Mouse (Mus musculus): ENCODE results near the gene Slc35a3. TPM values are rescaled to one million over a fixed set of nuclear protein-coding genes. Genes with fewer than 3 reads are reported as not detected.

The Slc35a3 gene
- polyA plus RNA-seq, 1 experiment from 2014 or later: 7.9 TPM

DNA sequence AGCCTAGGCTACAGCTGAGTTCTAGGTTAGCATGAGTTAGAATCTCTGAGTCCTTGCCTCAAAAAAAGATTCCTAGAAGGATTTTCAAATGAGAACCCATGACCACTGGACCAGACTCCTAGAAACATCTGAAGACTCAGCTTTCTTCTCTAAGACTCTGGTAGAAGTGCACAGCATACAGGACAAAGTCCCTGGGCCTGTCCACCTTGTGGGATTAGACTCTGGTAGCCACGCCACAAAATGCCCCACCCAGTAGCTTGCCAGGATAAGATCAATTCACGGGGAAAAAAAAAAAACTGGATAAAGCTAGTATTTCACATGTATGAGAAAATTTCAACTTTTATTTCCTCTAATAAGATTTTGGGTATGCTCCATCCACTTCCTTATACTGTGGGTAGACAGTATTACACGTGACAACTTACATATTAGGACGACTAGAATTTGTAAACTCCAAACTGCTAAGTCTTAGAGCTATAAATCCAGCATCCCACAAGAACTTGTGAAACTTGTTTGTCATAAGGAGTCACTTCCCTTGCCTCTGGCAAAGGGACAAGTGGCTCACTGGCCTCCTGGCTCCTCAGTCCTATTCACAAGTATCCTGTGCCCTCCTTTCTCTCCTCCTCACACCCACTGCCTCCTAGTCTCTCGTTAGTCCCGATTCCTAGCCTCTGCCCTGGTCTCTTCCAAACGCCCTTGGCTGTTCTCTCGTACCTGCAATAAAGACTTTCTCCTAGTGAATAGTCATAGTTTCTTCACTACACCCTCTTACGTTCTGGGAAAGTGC lies 74.7 kb downstream of the Slc35a3 start:
- no peak overlapping the region for H3K27ac ChIP-seq
- H3K9me3 ChIP-seq (replicated peaks): no peaks in the 10 kb centered on the region
- H3K4me3 ChIP-seq: no peak overlapping the region
- H3K27me3 ChIP-seq: no peaks in the 10 kb centered on the region
- peaks cover 84% of the 10 kb centered on the region for H3K36me3 ChIP-seq
- no peak overlapping the region for H3K9ac ChIP-seq
- no peaks in the 10 kb centered on the region for H3K4me1 ChIP-seq (replicated peaks)
- H3K4me2 ChIP-seq: no peak overlapping the region
- ATAC-seq (replicated peaks; ENCODE audit: insufficient number of reproducible peaks, insufficient read depth, low FRiP score, low read depth): no peak
- 86% methylated on average over 9 of the region's 9 CpGs for WGBS

DNA sequence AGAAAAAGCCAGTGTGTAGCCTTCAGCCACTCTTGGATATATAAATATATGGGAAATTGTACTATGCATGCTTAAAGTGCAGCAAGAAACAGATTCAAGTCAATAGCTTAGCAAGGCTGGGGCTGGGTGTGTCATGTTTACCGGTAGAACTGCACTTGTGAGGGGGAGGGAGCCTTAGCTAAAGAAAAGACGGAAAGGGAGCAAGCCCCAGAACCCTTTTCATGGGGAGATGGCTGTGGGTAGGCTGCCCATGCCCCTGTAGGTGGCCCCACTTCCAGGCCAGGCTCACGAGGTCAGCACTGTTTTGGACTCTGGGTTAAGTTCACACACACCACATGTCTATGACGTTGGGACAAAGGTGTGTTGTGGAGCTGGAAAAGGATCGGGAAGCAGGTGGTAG lies 76.8 kb downstream of the Slc35a3 start:
- WGBS: 59% methylated on average over 5 of the region's 5 CpGs

DNA sequence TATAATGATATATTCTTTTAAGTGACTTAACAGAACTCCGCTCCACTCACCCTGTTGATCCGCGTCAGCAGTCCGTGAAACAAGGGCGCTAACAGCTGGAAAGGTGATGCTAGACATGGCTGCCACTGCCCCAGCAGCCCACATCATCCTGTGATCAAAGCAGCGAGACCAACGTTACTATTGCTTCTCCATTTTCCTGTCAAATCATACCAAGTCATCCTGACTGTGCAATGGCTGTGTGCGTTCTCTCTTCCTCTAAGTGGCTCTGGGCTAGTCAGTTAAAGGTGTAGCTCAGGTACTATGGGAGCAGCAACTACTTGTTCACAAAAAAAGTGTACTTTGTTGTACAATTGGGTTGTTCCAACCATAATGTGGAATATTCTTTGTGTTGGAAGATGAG lies 77.8 kb downstream of the Slc35a3 start:
- H3K4me1 ChIP-seq (replicated peaks): 0 out of 2 replicates have a peak, but pooled peaks cover 2% of the 10 kb centered on the region
- 84% methylated on average over 8 of the region's 8 CpGs for WGBS
- H3K4me2 ChIP-seq: no peak overlapping the region
- no peak overlapping the region for H3K27ac ChIP-seq
- H3K36me3 ChIP-seq: peaks cover 79% of the 10 kb centered on the region
- H3K4me3 ChIP-seq: no peak overlapping the region
- ATAC-seq (replicated peaks; ENCODE audit: insufficient number of reproducible peaks, insufficient read depth, low FRiP score, low read depth): no peak
- no peaks in the 10 kb centered on the region for H3K27me3 ChIP-seq
- H3K9me3 ChIP-seq (replicated peaks): no peaks in the 10 kb centered on the region
- no peak overlapping the region for H3K9ac ChIP-seq

More for the DNA sequence above, 76.8 kb downstream of the Slc35a3 start:
- H3K4me3 ChIP-seq: no peak overlapping the region
- H3K4me1 ChIP-seq (replicated peaks): no peaks in the 10 kb centered on the region
- no peaks in the 10 kb centered on the region for H3K27me3 ChIP-seq
- H3K4me2 ChIP-seq: no peak overlapping the region
- H3K9me3 ChIP-seq (replicated peaks): no peaks in the 10 kb centered on the region
- no peak overlapping the region for H3K9ac ChIP-seq
- no peak overlapping the region for H3K27ac ChIP-seq
- peaks cover 82% of the 10 kb centered on the region for H3K36me3 ChIP-seq
- no peak for ATAC-seq (replicated peaks; ENCODE audit: insufficient number of reproducible peaks, insufficient read depth, low FRiP score, low read depth)

DNA sequence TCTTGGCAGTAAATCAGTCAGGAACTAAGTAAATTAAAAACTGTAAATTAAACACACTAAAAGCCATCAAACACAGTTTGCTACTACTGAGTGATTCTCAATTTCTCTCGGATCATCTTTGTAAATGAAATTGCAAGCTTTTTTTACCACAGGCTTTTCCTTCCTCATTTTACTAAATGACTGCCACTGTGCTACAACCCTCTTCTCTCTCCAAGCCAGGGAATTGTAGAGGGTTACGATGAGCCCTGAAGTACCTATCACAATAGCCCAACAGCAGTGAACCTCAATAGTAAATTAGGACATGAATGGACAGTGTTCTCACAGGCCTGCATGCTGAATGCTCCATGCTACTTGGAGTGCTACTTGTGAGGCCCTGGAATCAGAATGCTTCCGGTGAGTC lies 78.5 kb downstream of the Slc35a3 start:
- no peak overlapping the region for H3K9ac ChIP-seq
- no peak for ATAC-seq (replicated peaks; ENCODE audit: insufficient number of reproducible peaks, insufficient read depth, low FRiP score, low read depth)
- WGBS: 89% methylated on average over 3 of the region's 3 CpGs
- H3K4me3 ChIP-seq: no peak overlapping the region
- H3K27me3 ChIP-seq: no peaks in the 10 kb centered on the region
- H3K4me1 ChIP-seq (replicated peaks): 0 out of 2 replicates have a peak, but pooled peaks cover 2% of the 10 kb centered on the region
- peaks cover 74% of the 10 kb centered on the region for H3K36me3 ChIP-seq
- no peak overlapping the region for H3K27ac ChIP-seq
- H3K4me2 ChIP-seq: no peak overlapping the region
- H3K9me3 ChIP-seq (replicated peaks): no peaks in the 10 kb centered on the region

DNA sequence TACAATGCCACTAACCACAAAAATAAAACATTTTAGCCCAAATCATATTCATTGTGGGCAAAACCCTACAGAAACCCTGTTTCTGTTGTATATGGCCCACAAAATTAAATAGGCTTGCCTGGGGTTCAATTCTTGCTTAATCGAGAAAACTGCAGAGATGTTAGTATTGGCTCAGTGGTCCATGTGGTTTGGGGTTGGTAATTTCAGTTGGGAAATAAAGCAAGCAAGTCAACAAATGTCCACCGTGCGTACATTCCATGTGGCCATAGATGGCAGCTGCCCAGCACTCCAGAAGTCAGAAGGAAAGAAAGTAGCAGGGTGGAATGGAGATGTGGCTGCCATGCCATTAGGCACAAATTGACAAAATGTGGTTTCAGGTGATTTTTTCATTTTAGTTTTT lies 79.7 kb downstream of the Slc35a3 start:
- Histone ChIP-seq H3K4me3 (no peak overlapping the region), H3K27ac (no peak overlapping the region), H3K27me3 (no peaks in the 10 kb centered on the region), H3K9ac (no peak overlapping the region), H3K4me1 (replicated peaks) (0 out of 2 replicates have a peak, but pooled peaks cover 2% of the 10 kb centered on the region), H3K4me2 (no peak overlapping the region), H3K9me3 (replicated peaks) (no peaks in the 10 kb centered on the region), H3K36me3 (peaks cover 67% of the 10 kb centered on the region)
- no peak for ATAC-seq (replicated peaks; ENCODE audit: insufficient number of reproducible peaks, insufficient read depth, low FRiP score, low read depth)
- 88% methylated on average over 3 of the region's 3 CpGs for WGBS

DNA sequence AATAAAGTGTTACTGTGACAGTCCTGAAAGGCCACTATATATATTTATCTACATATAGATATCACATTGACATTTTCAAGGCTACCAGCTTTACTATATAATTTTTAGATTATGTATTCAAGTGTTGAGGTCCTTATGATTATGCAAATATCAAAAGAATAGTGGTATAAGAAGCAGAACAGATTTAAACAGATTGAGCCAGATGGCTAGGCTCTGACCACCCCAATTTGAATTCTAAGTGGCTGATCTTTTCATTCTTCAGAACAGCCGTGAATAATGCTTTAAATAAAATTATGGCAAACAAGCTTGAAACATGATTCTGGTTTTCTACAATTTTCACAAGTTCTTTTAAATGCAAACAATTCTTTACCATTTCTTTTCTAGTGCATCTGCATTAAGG lies 81.2 kb downstream of the Slc35a3 start:
- H3K9ac ChIP-seq: no peak overlapping the region
- H3K27me3 ChIP-seq: no peaks in the 10 kb centered on the region
- H3K4me1 ChIP-seq (replicated peaks): 0 out of 2 replicates have a peak, but pooled peaks cover 2% of the 10 kb centered on the region
- WGBS: 73% methylated on average over 1 of the region's 1 CpGs
- ATAC-seq (replicated peaks; ENCODE audit: insufficient number of reproducible peaks, insufficient read depth, low FRiP score, low read depth): no peak
- H3K9me3 ChIP-seq (replicated peaks): no peaks in the 10 kb centered on the region
- no peak overlapping the region for H3K27ac ChIP-seq
- H3K36me3 ChIP-seq: peaks cover 54% of the 10 kb centered on the region
- no peak overlapping the region for H3K4me3 ChIP-seq
- H3K4me2 ChIP-seq: no peak overlapping the region

DNA sequence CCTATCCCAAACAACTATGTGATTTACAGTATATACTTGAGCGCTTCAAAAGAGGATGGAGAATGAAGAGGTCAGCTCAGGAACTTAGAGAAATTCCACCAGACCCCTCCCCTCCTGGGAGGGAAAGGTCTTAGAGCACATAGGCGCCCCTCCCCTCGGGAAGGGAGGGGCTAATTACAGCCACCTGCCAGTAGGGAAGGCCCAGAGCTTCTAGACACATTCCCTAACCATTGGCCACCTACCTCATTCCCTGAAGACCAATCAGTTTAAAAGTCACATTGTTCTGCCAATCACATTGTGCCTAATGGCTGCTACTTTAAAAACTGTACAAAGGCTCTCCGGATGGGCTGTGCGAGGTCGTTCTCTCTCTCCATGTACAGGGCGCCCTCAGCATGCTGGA lies 90.0 kb downstream of the Slc35a3 start:
- Histone ChIP-seq H3K4me1 (replicated peaks) (no peaks in the 10 kb centered on the region), H3K4me3 (no peak overlapping the region), H3K36me3 (peaks cover 36% of the 10 kb centered on the region), H3K27ac (no peak overlapping the region), H3K27me3 (no peaks in the 10 kb centered on the region), H3K4me2 (no peak overlapping the region), H3K9ac (no peak overlapping the region), H3K9me3 (replicated peaks) (no peaks in the 10 kb centered on the region)
- WGBS: 94% methylated on average over 7 of the region's 7 CpGs
- ATAC-seq (replicated peaks; ENCODE audit: insufficient number of reproducible peaks, insufficient read depth, low FRiP score, low read depth): no peak

DNA sequence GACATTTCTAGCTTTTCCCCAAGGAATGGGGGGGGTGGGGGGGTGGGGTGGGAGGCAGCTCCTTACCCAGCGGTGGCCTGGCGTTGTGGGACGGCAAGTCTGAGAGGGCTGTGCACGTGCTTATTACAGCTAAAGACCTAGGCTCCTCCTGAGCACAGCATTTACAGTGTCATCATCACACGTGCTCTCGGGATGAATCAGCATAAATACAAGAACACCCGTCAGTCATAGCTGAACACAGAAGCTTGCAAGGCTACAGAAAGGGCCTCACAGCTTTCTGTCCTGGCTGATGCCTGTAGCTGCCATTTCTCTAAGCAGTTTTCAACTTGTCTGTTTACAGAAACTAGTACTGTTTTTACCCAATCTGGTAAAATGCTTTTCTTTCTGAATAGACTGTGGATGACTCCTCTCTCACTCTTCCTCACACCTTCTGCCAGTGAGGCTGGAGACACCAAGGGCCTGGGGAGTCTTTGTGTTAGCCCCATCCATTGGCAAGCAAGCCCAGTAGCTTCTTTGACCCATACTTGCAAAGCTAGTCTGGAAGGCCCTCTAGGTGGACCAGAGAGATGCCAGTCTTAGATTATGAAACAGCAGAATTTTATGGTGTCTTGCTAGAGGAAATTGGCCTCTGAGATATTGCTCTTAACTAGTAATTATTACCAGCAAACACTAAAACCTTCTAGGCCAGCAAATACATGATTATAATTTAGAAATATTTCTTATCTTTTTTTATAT lies 91.8 kb downstream of the Slc35a3 start:
- H3K4me2 ChIP-seq: no peak overlapping the region
- no peak for ATAC-seq (replicated peaks; ENCODE audit: insufficient number of reproducible peaks, insufficient read depth, low FRiP score, low read depth)
- H3K27ac ChIP-seq: no peak overlapping the region
- H3K4me3 ChIP-seq: no peak overlapping the region
- H3K9me3 ChIP-seq (replicated peaks): no peaks in the 10 kb centered on the region
- no peaks in the 10 kb centered on the region for H3K27me3 ChIP-seq
- no peak overlapping the region for H3K9ac ChIP-seq
- WGBS: 93% methylated on average over 7 of the region's 7 CpGs
- no peaks in the 10 kb centered on the region for H3K4me1 ChIP-seq (replicated peaks)
- peaks cover 37% of the 10 kb centered on the region for H3K36me3 ChIP-seq

Other genes with a start within 250 kb of the Slc35a3 start
- gene Rtca, start 204.6 kb downstream of the Slc35a3 start, polyA plus RNA-seq (2015; fragmentation: Nextera tagmentation; extraction: Ambion mirVana): 44.1 and 48.6 TPM in 2 replicates
- gene Dbt, start 199.8 kb downstream of the Slc35a3 start, polyA plus RNA-seq (2015; fragmentation: Nextera tagmentation; extraction: Ambion mirVana): 24.0 and 25.7 TPM in 2 replicates
- 29.7 and 35.8 TPM in 2 replicates for gene Lrrc39, start 149.9 kb downstream of the Slc35a3 start, polyA plus RNA-seq (2015; fragmentation: Nextera tagmentation; extraction: Ambion mirVana)
- gene Sass6, start 117.8 kb downstream of the Slc35a3 start, polyA plus RNA-seq (2015; fragmentation: Nextera tagmentation; extraction: Ambion mirVana): 12.6 and 13.4 TPM in 2 replicates
- 17.5 and 18.3 TPM in 2 replicates for gene Trmt13, start 98.2 kb downstream of the Slc35a3 start, polyA plus RNA-seq (2015; fragmentation: Nextera tagmentation; extraction: Ambion mirVana)
- 47.8 and 58.5 TPM in 2 replicates for gene Mfsd14a, start 50.2 kb downstream of the Slc35a3 start, polyA plus RNA-seq (2015; fragmentation: Nextera tagmentation; extraction: Ambion mirVana)
- gene Gm43191, start 31.6 kb downstream of the Slc35a3 start, polyA plus RNA-seq (2015; fragmentation: Nextera tagmentation; extraction: Ambion mirVana): not detected in 2 replicates
- 120 and 150 TPM in 2 replicates for gene Agl, start 95.3 kb upstream of the Slc35a3 start, polyA plus RNA-seq (2015; fragmentation: Nextera tagmentation; extraction: Ambion mirVana)
- 14.8 and 18.6 TPM in 2 replicates for gene Frrs1, start 146.6 kb upstream of the Slc35a3 start, polyA plus RNA-seq (2015; fragmentation: Nextera tagmentation; extraction: Ambion mirVana)